Mouse (Mus musculus): Measurements from ENCODE around the gene C1qtnf2. TPM values are rescaled to one million over a fixed set of nuclear protein-coding genes. Genes with fewer than 3 reads are reported as not detected.

The C1qtnf2 gene
- 1 to 10 TPM; 2.3 to 2.9 TPM for total RNA-seq (2021)
- long read RNA-seq, experiment 1, partial matches to known transcripts = 0 of 1 reads
- long read RNA-seq, experiment 1, other reads (novel, unspliced or antisense) = 0 of 1 reads
- long read RNA-seq, experiment 2 = 0 reads

DNA sequence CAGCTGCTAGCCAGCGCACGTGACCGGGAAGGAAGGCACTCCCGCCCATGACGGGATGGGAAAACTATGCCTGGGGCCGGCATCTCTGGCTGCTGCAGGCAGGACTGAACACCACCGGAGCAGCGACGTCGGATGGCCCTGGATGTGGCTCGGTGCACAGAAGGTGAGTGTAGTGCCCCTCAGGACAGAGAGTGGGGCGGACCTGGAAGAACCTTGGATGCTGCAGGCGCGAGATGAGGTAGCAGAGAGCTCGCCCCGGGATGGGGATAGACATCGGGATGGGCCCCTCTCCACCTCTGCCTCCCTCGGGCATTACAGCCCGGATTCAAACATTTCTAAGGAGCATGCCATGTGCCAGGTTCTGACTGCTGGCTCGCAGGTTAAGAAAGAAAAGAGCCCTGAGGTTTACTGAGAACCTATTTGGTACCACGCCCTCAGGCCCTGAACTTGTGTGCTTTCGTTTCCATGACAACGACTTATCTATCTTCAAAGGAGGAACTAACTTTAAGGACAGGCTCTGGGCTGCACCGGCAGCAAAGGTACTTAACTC lies at the start of gene C1qtnf2:
Gene C1qtnf2 (plus strand): TSS at position 52 of the 550 bp plus-strand sequence.
- DNase-seq (ENCODE audit: low spot score in 2 of 2) = peak in 1 of 2 experiments; percentile 26

- no peak for DNase-seq (ENCODE audit: low spot score in 2 of 2)
These were observed 49.7 kb upstream of the C1qtnf2 start for GRCm38 (mm10) chr11:43424386-43424785.

DNA sequence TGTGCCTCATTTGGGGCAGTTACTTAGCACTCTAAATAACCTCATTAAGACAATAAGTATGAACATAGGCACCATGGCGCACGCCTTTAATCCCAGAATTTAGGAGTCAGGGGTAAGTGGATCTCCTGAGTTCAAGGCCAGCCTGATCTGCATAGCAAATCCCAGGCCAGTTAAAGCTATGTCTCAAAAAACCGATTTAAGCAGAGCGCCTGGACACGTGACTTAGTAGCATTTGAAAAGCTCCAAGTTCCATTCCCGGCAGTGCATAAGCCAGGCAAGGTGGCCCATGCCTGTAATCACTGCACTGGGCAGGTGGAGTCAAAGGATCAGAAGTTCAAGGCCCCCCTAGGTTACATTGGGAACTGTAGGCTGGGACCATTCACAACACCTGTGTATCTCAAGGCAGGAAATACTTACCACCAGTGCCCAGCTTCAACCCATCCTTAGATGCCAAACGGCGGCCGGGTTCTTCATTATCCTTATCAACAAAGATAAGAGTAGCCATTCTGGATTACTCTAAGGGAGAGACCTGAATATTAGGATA lies 48.8 kb upstream of the C1qtnf2 start:
- no peak for DNase-seq (ENCODE audit: low spot score in 2 of 2)

- peak; percentile 68 to 71 for DNase-seq (ENCODE audit: low spot score in 2 of 2)
These were observed 48.2 kb upstream of the C1qtnf2 start, which contains the start of gene Pttg1 for GRCm38 (mm10) chr11:43425824-43426413. Gene Pttg1, minus strand, starts transcription at chr11:43426251.

- DNase-seq (ENCODE audit: low spot score in 2 of 2) = no peak
These were observed 47.6 kb upstream of the C1qtnf2 start for GRCm38 (mm10) chr11:43426414-43426884.

- peak; percentile 63 to 67 for DNase-seq (ENCODE audit: low spot score in 2 of 2)
These were observed 40.6 kb upstream of the C1qtnf2 start, which contains the start of gene Slu7 for GRCm38 (mm10) chr11:43433254-43434023. Gene Slu7, plus strand, starts transcription at chr11:43433744.

DNA sequence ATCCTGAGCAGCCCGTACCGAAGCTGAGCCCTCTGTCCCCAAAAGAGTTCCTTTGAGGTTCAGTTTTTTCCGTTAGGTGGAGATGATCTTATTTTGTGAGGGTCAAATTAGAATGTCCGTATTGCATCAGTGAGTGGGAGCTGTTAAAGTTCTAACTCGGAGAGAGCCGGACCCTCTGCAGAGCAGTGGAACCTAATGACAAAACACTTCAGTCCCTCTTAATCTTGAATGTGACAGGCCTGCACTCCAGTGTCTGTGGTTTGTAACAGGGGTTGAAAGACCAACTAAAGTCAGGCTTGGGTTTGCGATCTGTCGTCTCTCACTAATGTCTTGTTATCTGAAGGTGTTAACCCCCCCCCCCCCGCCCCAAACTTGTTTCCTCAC lies 40.1 kb upstream of the C1qtnf2 start:
- DNase-seq (ENCODE audit: low spot score in 2 of 2) = no peak

DNA sequence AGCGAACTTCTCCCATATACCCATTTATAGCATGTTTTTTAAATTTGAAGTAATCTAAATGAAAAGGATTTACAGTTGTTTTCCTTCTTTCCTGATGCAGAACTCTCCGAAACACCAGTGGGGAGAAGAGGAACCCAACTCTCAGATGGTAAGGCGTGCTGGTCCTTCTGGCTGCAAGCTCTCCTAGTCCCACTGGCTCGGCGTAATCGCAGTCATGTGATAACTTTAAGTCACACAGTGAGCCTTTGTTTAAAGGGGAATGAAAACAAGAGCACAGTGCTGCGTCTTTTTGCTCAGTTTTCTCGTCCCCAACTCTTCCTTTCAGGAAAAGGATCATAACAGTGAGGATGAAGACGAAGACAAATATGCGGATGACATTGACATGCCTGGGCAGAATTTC lies 33.0 kb upstream of the C1qtnf2 start:
- no peak for DNase-seq (ENCODE audit: low spot score in 2 of 2)

DNA sequence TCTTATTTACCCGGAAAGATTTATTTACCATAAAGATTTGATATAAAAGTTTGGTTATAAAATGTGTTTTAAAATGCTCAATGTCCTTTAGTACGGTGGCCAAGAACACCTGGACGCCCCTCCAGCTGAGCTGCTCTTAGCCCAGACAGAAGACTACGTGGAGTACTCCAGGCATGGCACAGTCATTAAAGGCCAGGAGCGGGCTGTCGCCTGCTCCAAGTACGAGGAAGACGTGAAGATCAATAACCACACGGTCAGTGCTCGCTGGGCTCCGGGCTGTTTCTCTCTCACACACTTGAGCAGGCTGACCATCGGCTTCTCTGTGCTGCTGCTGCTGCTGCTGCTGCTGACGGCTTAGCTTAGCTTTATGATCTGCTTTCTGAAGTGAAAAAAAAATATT lies 30.9 kb upstream of the C1qtnf2 start:
- no peak for DNase-seq (ENCODE audit: low spot score in 2 of 2)

- DNase-seq (ENCODE audit: low spot score in 2 of 2) = no peak
These were observed 24.2 kb upstream of the C1qtnf2 start for GRCm38 (mm10) chr11:43449916-43450315.

GRCm38 (mm10) chr11:43451322-43451721 lies 22.8 kb upstream of the C1qtnf2 start:
- no peak for DNase-seq (ENCODE audit: low spot score in 2 of 2)

DNA sequence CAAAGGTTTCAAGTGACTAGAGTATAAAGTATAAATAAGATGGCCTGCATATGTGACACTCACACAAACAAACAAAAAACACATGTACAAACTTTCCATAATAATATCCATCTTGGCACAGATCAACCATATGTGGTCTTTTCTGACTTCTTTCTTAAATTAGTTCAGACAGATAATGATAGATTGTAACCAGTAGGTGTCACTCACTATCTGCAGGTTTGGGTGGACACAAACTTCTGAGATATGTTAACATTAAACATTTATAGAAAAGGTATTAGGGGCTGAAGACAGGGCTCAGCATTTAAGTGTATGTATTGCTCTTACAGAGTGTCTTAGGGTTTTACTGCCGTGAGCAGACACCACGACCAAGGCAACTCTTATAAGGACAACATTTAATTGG lies 21.8 kb upstream of the C1qtnf2 start:
- no peak for DNase-seq (ENCODE audit: low spot score in 2 of 2)

DNA sequence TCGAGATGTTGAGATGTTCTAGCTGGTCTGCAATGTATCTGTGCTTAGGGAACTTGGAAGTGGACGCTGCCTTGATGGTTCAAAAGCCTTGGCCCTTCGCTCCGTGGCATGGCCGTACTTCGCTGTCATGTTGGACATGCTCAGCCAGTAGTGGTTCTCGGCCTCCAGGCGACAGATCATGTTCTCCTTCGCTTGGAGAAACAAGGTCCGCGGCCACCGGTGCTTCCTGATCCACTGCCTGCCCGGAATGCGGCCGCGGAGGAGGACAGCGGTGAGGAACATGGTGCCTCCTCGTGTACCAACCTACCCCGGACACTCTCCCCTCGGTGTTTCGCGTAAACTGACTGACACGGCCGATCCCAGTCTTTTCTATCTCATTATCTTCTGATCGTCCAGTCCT lies 10.9 kb upstream of the C1qtnf2 start:
- no peak for DNase-seq (ENCODE audit: low spot score in 2 of 2)

GRCm38 (mm10) chr11:43470118-43470517 lies 4.0 kb upstream of the C1qtnf2 start:
- DNase-seq (ENCODE audit: low spot score in 2 of 2) = no peak

GRCm38 (mm10) chr11:43470881-43471820 lies 2.9 kb upstream of the C1qtnf2 start:
- no peak for DNase-seq (ENCODE audit: low spot score in 2 of 2)

DNA sequence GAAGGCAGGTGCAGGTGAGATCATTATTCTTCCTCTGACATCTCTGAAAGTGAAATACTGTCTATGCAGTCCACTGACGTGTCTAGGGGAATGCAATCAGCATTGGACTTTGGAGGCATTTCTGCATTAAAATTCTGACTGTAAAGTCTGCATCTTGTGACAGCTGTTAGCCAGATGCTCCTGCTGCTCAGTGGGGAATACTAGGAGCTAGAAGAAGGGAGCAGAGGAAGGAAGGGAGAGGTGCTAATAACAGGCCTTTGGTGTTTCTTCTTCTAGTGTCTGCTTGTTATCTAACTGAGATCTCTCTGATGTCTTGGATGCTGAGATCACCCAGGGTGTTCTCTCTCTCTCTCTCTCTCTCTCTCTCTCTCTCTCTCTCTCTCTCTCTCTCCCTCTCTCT lies 961 bp upstream of the C1qtnf2 start:
- no peak for DNase-seq (ENCODE audit: low spot score in 2 of 2)

- no peak for DNase-seq (ENCODE audit: low spot score in 2 of 2)
These were observed 346 bp upstream of the C1qtnf2 start for GRCm38 (mm10) chr11:43473635-43474224.

GRCm38 (mm10) chr11:43479376-43479775 lies 5.3 kb downstream of the C1qtnf2 start:
- DNase-seq (ENCODE audit: low spot score in 2 of 2) = no peak

GRCm38 (mm10) chr11:43480561-43480960 lies 6.5 kb downstream of the C1qtnf2 start:
- no peak for DNase-seq (ENCODE audit: low spot score in 2 of 2)
